Mouse (Mus musculus) skeletal muscle tissue, adult 2 months (tissue): Measurements from ENCODE around the gene H2-Ke6.
A peak's percentile ranks its signal among the peaks of the same experiment; 100 is the strongest.

ENCODE experiments used
- DNase-seq: peaks from one replicate; pipeline ENCODE4 v3.0.0-alpha.2; 2012; ENCODE audit warnings: low read depth, low spot score

Gene H2-Ke6

GRCm38 (mm10) chr17:34027656-34028223, at the start of gene H2-Ke6:
H2-Ke6 (minus strand) TSS chr17:34028060.
- peak; percentile 87 for DNase-seq

- peak; percentile 54 for DNase-seq
Measured at GRCm38 (mm10) chr17:34077549-34077948, 49.7 kb upstream of the H2-Ke6 start.

GRCm38 (mm10) chr17:34075271-34075670, 47.4 kb upstream of the H2-Ke6 start:
- no peak for DNase-seq

GRCm38 (mm10) chr17:34072091-34072490, 44.2 kb upstream of the H2-Ke6 start:
- no peak for DNase-seq

- DNase-seq = no peak
Measured at GRCm38 (mm10) chr17:34068864-34069263, 41.0 kb upstream of the H2-Ke6 start.

GRCm38 (mm10) chr17:34057224-34057623, 29.4 kb upstream of the H2-Ke6 start:
- no peak for DNase-seq

GRCm38 (mm10) chr17:34047404-34048050, 19.7 kb upstream of the H2-Ke6 start:
- DNase-seq = no peak

GRCm38 (mm10) chr17:34045941-34046340, 18.1 kb upstream of the H2-Ke6 start:
- no peak for DNase-seq

GRCm38 (mm10) chr17:34039562-34040450, 11.9 kb upstream of the H2-Ke6 start:
- DNase-seq = peak; percentile 83

GRCm38 (mm10) chr17:34038878-34039561, 11.2 kb upstream of the H2-Ke6 start, which contains the start of gene Col11a2:
Col11a2 (plus strand) TSS chr17:34039437.
- no peak for DNase-seq

- no peak for DNase-seq
Measured at GRCm38 (mm10) chr17:34038440-34038839, 10.6 kb upstream of the H2-Ke6 start.

- DNase-seq = no peak
Measured at GRCm38 (mm10) chr17:34037241-34037640, 9.4 kb upstream of the H2-Ke6 start.

- no peak for DNase-seq
Measured at GRCm38 (mm10) chr17:34036647-34037046, 8.8 kb upstream of the H2-Ke6 start.

GRCm38 (mm10) chr17:34035517-34035916, 7.7 kb upstream of the H2-Ke6 start:
- DNase-seq = no peak

- no peak for DNase-seq
Measured at GRCm38 (mm10) chr17:34034064-34034463, 6.2 kb upstream of the H2-Ke6 start.

GRCm38 (mm10) chr17:34033441-34033840, 5.6 kb upstream of the H2-Ke6 start:
- no peak for DNase-seq

GRCm38 (mm10) chr17:34032806-34033205, 4.9 kb upstream of the H2-Ke6 start:
- DNase-seq = no peak

GRCm38 (mm10) chr17:34032174-34032632, 4.3 kb upstream of the H2-Ke6 start:
- no peak for DNase-seq

GRCm38 (mm10) chr17:34031465-34032173, 3.8 kb upstream of the H2-Ke6 start, which contains the start of the genes Slc39a7 and Rxrb:
Slc39a7 (minus strand) TSS chr17:34031682.
Rxrb (plus strand) TSS chr17:34031812.
- peak; percentile 99 for DNase-seq

GRCm38 (mm10) chr17:34030861-34031326, 3.0 kb upstream of the H2-Ke6 start:
- peak; percentile 39 for DNase-seq
